Mouse (Mus musculus) limb, embryonic 14.5 days (tissue): ENCODE data around the gene Rpl39. TPM values are rescaled to one million over a fixed set of nuclear protein-coding genes. Genes with fewer than 3 reads are reported as not detected.

Experiments
- ATAC-seq: fragments of 200-750 bp; cut with Nextera tagmentation; 2 replicates; pipeline ENCODE4 v1.8.0; 2017; ENCODE audit warnings: low read depth, moderate number of reproducible peaks, moderate TSS enrichment; ENCODE audit not compliant: low FRiP score
- DNase-seq: peaks from one replicate; pipeline ENCODE4 v3.0.0-alpha.2; 2015; ENCODE audit warnings: low spot score
- H3K27ac ChIP-seq: fragments of 300-500 bp; sonication (generic); replicated peaks from 2 replicates; pipeline ENCODE4 v1.5.1; 2014; ENCODE audit warnings: low read depth, mild to moderate bottlenecking, low read length, moderate library complexity, mixed read lengths
- H3K27me3 ChIP-seq: fragments of 300-500 bp; sonication (generic); 2 replicates; pipeline ENCODE4 v1.6.1; 2014; ENCODE audit warnings: low read length, mixed read lengths; ENCODE audit not compliant: control insufficient read depth, insufficient read depth
- H3K36me3 ChIP-seq: fragments of 300-500 bp; sonication (generic); 2 replicates; pipeline ENCODE4 v1.6.1; 2014; ENCODE audit warnings: mild to moderate bottlenecking, low read length, moderate library complexity, mixed read lengths; ENCODE audit not compliant: control insufficient read depth, insufficient read depth
- H3K4me1 ChIP-seq: fragments of 300-500 bp; sonication (generic); 2 replicates; pipeline ENCODE4 v1.6.1; 2014; ENCODE audit warnings: antibody characterized with exemption, low read length, mixed read lengths; ENCODE audit not compliant: control insufficient read depth, insufficient read depth
- H3K4me2 ChIP-seq: fragments of 300-500 bp; sonication (generic); replicated peaks from 2 replicates; pipeline ENCODE4 v1.6.1; 2014; ENCODE audit warnings: low read depth, mild to moderate bottlenecking, low read length, moderate library complexity; ENCODE audit not compliant: severe bottlenecking
- H3K4me3 ChIP-seq: fragments of 300-500 bp; sonication (generic); replicated peaks from 2 replicates; pipeline ENCODE4 v1.5.1; 2014; ENCODE audit warnings: low read length
- H3K9ac ChIP-seq: fragments of 300-500 bp; sonication (generic); 2 replicates; pipeline ENCODE4 v1.6.1; 2014; ENCODE audit warnings: mild to moderate bottlenecking, low read depth, low read length, moderate library complexity; ENCODE audit not compliant: severe bottlenecking
- H3K9me3 ChIP-seq: fragments of 300-500 bp; sonication (generic); 2 replicates; pipeline ENCODE4 v1.6.1; 2016; ENCODE audit warnings: low read length; ENCODE audit not compliant: control insufficient read depth
- POLR2A ChIP-seq: fragments of 200-500 bp; IDR thresholded peaks from 2 replicates; pipeline ENCODE4 v1.8.0; 2012; ENCODE audit warnings: inconsistent platforms, mild to moderate bottlenecking, moderate library complexity, borderline replicate concordance; ENCODE audit not compliant: insufficient read depth, insufficient read length; ENCODE audit errors: extremely low read depth
- WGBS: fragments of 180-500 bp; shearing (Covaris S2); extraction: QIAGEN DNeasy Blood & Tissue Kit; methylation state at CpG from one replicate; pipeline ENCODE4 v1.1.7; 2014; 5-methylcytosine and 5-hydroxymethylcytosine counted together
- polyA plus RNA-seq, 2 experiments: library from polyadenylated mRNA; depleted of rRNA in 1 of 2; stranded (reverse) in 1 of 2; unstranded in 1 of 2; fragments of >200 nt; fragmentation: Nextera tagmentation in 1 of 2; extraction: Ambion mirVana in 1 of 2; gene quantifications; 2 replicates each; pipeline versions ENCODE4 v1.2.1 to v1.2.3; 2012 to 2014

Rpl39 gene
- polyA plus RNA-seq, 2 experiments, result 658 to 1,130 TPM

- DNase-seq (peak; percentile 8), ATAC-seq (no peak)
- Histone ChIP-seq H3K27me3 (peaks cover 11% of the 10 kb centered on the region; the same call in 1 of the 2 replicates), H3K4me2 (no peak overlapping the region), H3K4me1 (no peaks in the 10 kb centered on the region), H3K9me3 (no peaks in the 10 kb centered on the region), H3K36me3 (no peaks in the 10 kb centered on the region), H3K9ac (no peak overlapping the region), H3K4me3 (no peak overlapping the region), H3K27ac (no peak overlapping the region)
- TF ChIP-seq POLR2A, result no peak
- WGBS, result 17% methylated on average over 9 of the region's 9 CpGs
These were observed 42.5 kb downstream of the Rpl39 start for GRCm38 (mm10) chrX:37042726-37043125.

Other genes with a start within 250 kb of the Rpl39 start
- 40.0 and 44.2 TPM in 2 replicates for gene Ube2a, start 211.5 kb downstream of the Rpl39 start, polyA plus RNA-seq (2012; rRNA removed)
- 133 TPM in 2 replicates for gene Ube2a, start 211.5 kb downstream of the Rpl39 start, polyA plus RNA-seq (2014; fragmentation: Nextera tagmentation; extraction: Ambion mirVana)
- gene C330007P06Rik, start 211.3 kb downstream of the Rpl39 start, polyA plus RNA-seq (2012; rRNA removed), result 18.0 and 21.1 TPM in 2 replicates
- gene C330007P06Rik, start 211.3 kb downstream of the Rpl39 start, polyA plus RNA-seq (2014; fragmentation: Nextera tagmentation; extraction: Ambion mirVana), result 34.6 and 35.8 TPM in 2 replicates
- gene Nkrf, start 182.5 kb downstream of the Rpl39 start, polyA plus RNA-seq (2012; rRNA removed), result 3.4 and 4.5 TPM in 2 replicates
- 1.7 and 2.1 TPM in 2 replicates for gene Nkrf, start 182.5 kb downstream of the Rpl39 start, polyA plus RNA-seq (2014; fragmentation: Nextera tagmentation; extraction: Ambion mirVana)
- 44.0 and 47.9 TPM in 2 replicates for gene Sept6, start 93.6 kb downstream of the Rpl39 start, polyA plus RNA-seq (2012; rRNA removed)
- gene Sept6, start 93.6 kb downstream of the Rpl39 start, polyA plus RNA-seq (2014; fragmentation: Nextera tagmentation; extraction: Ambion mirVana), result 51.5 and 61.1 TPM in 2 replicates
- gene Sowahd, start 36.6 kb downstream of the Rpl39 start, polyA plus RNA-seq (2012; rRNA removed), result not detected in 2 replicates
- not detected in 2 replicates for gene Sowahd, start 36.6 kb downstream of the Rpl39 start, polyA plus RNA-seq (2014; fragmentation: Nextera tagmentation; extraction: Ambion mirVana)
- 17.9 and 27.9 TPM in 2 replicates for gene Upf3b, start 24.9 kb upstream of the Rpl39 start, polyA plus RNA-seq (2012; rRNA removed)
- 13.1 and 16.3 TPM in 2 replicates for gene Upf3b, start 24.9 kb upstream of the Rpl39 start, polyA plus RNA-seq (2014; fragmentation: Nextera tagmentation; extraction: Ambion mirVana)
- 6.4 and 6.9 TPM in 2 replicates for gene Nkap, start 41.4 kb upstream of the Rpl39 start, polyA plus RNA-seq (2012; rRNA removed)
- 11.8 and 12.4 TPM in 2 replicates for gene Nkap, start 41.4 kb upstream of the Rpl39 start, polyA plus RNA-seq (2014; fragmentation: Nextera tagmentation; extraction: Ambion mirVana)
- gene Akap14, start 83.4 kb upstream of the Rpl39 start, polyA plus RNA-seq (2012; rRNA removed), result not detected in 2 replicates
- 0.11 TPM in 1 of 2 replicates, not detected in the other for gene Akap14, start 83.4 kb upstream of the Rpl39 start, polyA plus RNA-seq (2014; fragmentation: Nextera tagmentation; extraction: Ambion mirVana)
- gene Ndufa1, start 105.8 kb upstream of the Rpl39 start, polyA plus RNA-seq (2012; rRNA removed), result 271 and 282 TPM in 2 replicates
- 430 and 487 TPM in 2 replicates for gene Ndufa1, start 105.8 kb upstream of the Rpl39 start, polyA plus RNA-seq (2014; fragmentation: Nextera tagmentation; extraction: Ambion mirVana)
- 7.0 and 7.7 TPM in 2 replicates for gene Rnf113a1, start 105.8 kb upstream of the Rpl39 start, polyA plus RNA-seq (2012; rRNA removed)
- gene Rnf113a1, start 105.8 kb upstream of the Rpl39 start, polyA plus RNA-seq (2014; fragmentation: Nextera tagmentation; extraction: Ambion mirVana), result 10.2 and 13.8 TPM in 2 replicates
- 0.32 TPM in 1 of 2 replicates, not detected in the other for gene Gm9, start 125.6 kb upstream of the Rpl39 start, polyA plus RNA-seq (2012; rRNA removed)
- gene Gm9, start 125.6 kb upstream of the Rpl39 start, polyA plus RNA-seq (2014; fragmentation: Nextera tagmentation; extraction: Ambion mirVana), result not detected in 2 replicates
- gene Rhox1, start 136.9 kb upstream of the Rpl39 start, polyA plus RNA-seq (2012; rRNA removed), result not detected in 2 replicates
- gene Rhox1, start 136.9 kb upstream of the Rpl39 start, polyA plus RNA-seq (2014; fragmentation: Nextera tagmentation; extraction: Ambion mirVana), result not detected in 2 replicates
- not detected in 2 replicates for gene Rhox2a, start 159.6 kb upstream of the Rpl39 start, polyA plus RNA-seq (2012; rRNA removed)
- not detected in 2 replicates for gene Rhox2a, start 159.6 kb upstream of the Rpl39 start, polyA plus RNA-seq (2014; fragmentation: Nextera tagmentation; extraction: Ambion mirVana)
- not detected in 2 replicates for gene Rhox3a, start 164.5 kb upstream of the Rpl39 start, polyA plus RNA-seq (2012; rRNA removed)
- not detected in 2 replicates for gene Rhox3a, start 164.5 kb upstream of the Rpl39 start, polyA plus RNA-seq (2014; fragmentation: Nextera tagmentation; extraction: Ambion mirVana)
- gene Rhox4a, start 179.9 kb upstream of the Rpl39 start, polyA plus RNA-seq (2012; rRNA removed), result not detected in 2 replicates
- gene Rhox4a, start 179.9 kb upstream of the Rpl39 start, polyA plus RNA-seq (2014; fragmentation: Nextera tagmentation; extraction: Ambion mirVana), result 0.15 TPM in 1 of 2 replicates, not detected in the other